Mouse (Mus musculus) midbrain, embryonic 11.5 days (tissue): Measurements from ENCODE around the gene Nacad. TPM values are rescaled to one million over a fixed set of nuclear protein-coding genes. Genes with fewer than 3 reads are reported as not detected.

ENCODE experiments used
- ATAC-seq: fragments of 200-750 bp; cut with Nextera tagmentation; 2 replicates; pipeline ENCODE4 v1.8.0; 2017; ENCODE audit warnings: moderate TSS enrichment, moderate library complexity; ENCODE audit not compliant: low FRiP score
- DNase-seq: peaks from one replicate; pipeline ENCODE4 v3.0.0; 2015; ENCODE audit warnings: low spot score; ENCODE audit errors: missing footprints
- H3K27ac ChIP-seq: fragments of 300-500 bp; sonication (generic); 2 replicates; pipeline ENCODE4 v1.5.1; 2014; ENCODE audit warnings: low read depth, low read length
- H3K27me3 ChIP-seq: fragments of 300-500 bp; sonication (generic); 2 replicates; pipeline ENCODE4 v1.6.1; 2014; ENCODE audit warnings: mild to moderate bottlenecking, low read length, moderate library complexity, mixed read lengths; ENCODE audit not compliant: control insufficient read depth, insufficient read depth
- H3K36me3 ChIP-seq: fragments of 300-500 bp; sonication (generic); 2 replicates; pipeline ENCODE4 v1.6.1; 2014; ENCODE audit warnings: mild to moderate bottlenecking, low read length, moderate library complexity, mixed read lengths; ENCODE audit not compliant: control insufficient read depth, insufficient read depth
- H3K4me1 ChIP-seq: fragments of 300-500 bp; sonication (generic); 2 replicates; pipeline ENCODE4 v1.6.1; 2014; ENCODE audit warnings: low read length; ENCODE audit not compliant: control insufficient read depth, insufficient read depth
- H3K4me2 ChIP-seq: fragments of 300-500 bp; sonication (generic); 2 replicates; pipeline ENCODE4 v1.6.1; 2014; ENCODE audit warnings: mild to moderate bottlenecking, moderate library complexity
- H3K4me3 ChIP-seq: fragments of 300-500 bp; sonication (generic); 2 replicates; pipeline ENCODE4 v1.5.1; 2014; ENCODE audit warnings: low read depth, low read length
- H3K9ac ChIP-seq: fragments of 300-500 bp; sonication (generic); 2 replicates; pipeline ENCODE4 v1.6.1; 2014; ENCODE audit warnings: low read length
- H3K9me3 ChIP-seq: fragments of 300-500 bp; sonication (generic); 2 replicates; pipeline ENCODE4 v1.6.1; 2016; ENCODE audit warnings: low read length; ENCODE audit not compliant: control insufficient read depth
- WGBS: fragments of 180-500 bp; shearing (Covaris S2); extraction: QIAGEN DNeasy Blood & Tissue Kit; methylation state at CpG from one replicate; pipeline ENCODE4 v1.1.7; 2014; 5-methylcytosine and 5-hydroxymethylcytosine counted together
- polyA plus RNA-seq: library from polyadenylated mRNA; unstranded; fragments of >200 nt; fragmentation: Nextera tagmentation; extraction: Ambion mirVana; gene quantifications from 2 replicates; pipeline ENCODE4 v1.2.1, GENCODE M21; 2014

Gene Nacad
- polyA plus RNA-seq, 1 experiment from 2014 or later: 37.1 TPM

- H3K9me3 ChIP-seq: no peaks in the 10 kb centered on the region
- 91% methylated on average over 7 of the region's 7 CpGs for WGBS
- H3K9ac ChIP-seq: no peak overlapping the region
- no peak overlapping the region for H3K27ac ChIP-seq
- DNase-seq (no peak), ATAC-seq (no peak)
- H3K36me3 ChIP-seq: peaks cover 22% of the 10 kb centered on the region
- no peak overlapping the region for H3K4me2 ChIP-seq
- H3K4me1 ChIP-seq: no peaks in the 10 kb centered on the region
- no peaks in the 10 kb centered on the region for H3K27me3 ChIP-seq
- no peak overlapping the region for H3K4me3 ChIP-seq
Measured at GRCm38 (mm10) chr11:6589838-6590237, 16.0 kb downstream of the Nacad start.

- no peak overlapping the region for H3K27ac ChIP-seq
- ATAC-seq (no peak), DNase-seq (no peak)
- H3K9ac ChIP-seq: no peak overlapping the region
- 92% methylated on average over 7 of the region's 7 CpGs for WGBS
- H3K9me3 ChIP-seq: no peaks in the 10 kb centered on the region
- H3K4me1 ChIP-seq: no peaks in the 10 kb centered on the region
- H3K27me3 ChIP-seq: no peaks in the 10 kb centered on the region
- peaks cover 14% of the 10 kb centered on the region for H3K36me3 ChIP-seq
- H3K4me3 ChIP-seq: no peak overlapping the region
- H3K4me2 ChIP-seq: no peak overlapping the region
Measured at GRCm38 (mm10) chr11:6588295-6588694, 17.6 kb downstream of the Nacad start.

GRCm38 (mm10) chr11:6587249-6587940 is 18.5 kb downstream of the Nacad start:
- DNase-seq: no peak
- no peaks in the 10 kb centered on the region for H3K27me3 ChIP-seq
- no peaks in the 10 kb centered on the region for H3K9me3 ChIP-seq
- WGBS: 92% methylated on average over 7 of the region's 7 CpGs
- no peak overlapping the region for H3K4me2 ChIP-seq
- H3K27ac ChIP-seq: no peak overlapping the region
- peaks cover 6% of the 10 kb centered on the region; the same call in 1 of the 2 replicates for H3K36me3 ChIP-seq
- no peak for ATAC-seq
- H3K4me3 ChIP-seq: no peak overlapping the region
- no peak overlapping the region for H3K9ac ChIP-seq
- no peaks in the 10 kb centered on the region for H3K4me1 ChIP-seq

- Histone ChIP-seq H3K4me1 (no peaks in the 10 kb centered on the region), H3K4me3 (no peak overlapping the region), H3K36me3 (peaks cover 6% of the 10 kb centered on the region; the same call in 1 of the 2 replicates), H3K27ac (no peak overlapping the region), H3K27me3 (no peaks in the 10 kb centered on the region), H3K9ac (no peak overlapping the region), H3K4me2 (no peak overlapping the region), H3K9me3 (no peaks in the 10 kb centered on the region)
- ATAC-seq: no peak
- no peak for DNase-seq
- 90% methylated on average over 3 of the region's 3 CpGs for WGBS
Measured at GRCm38 (mm10) chr11:6586660-6587059, 19.2 kb downstream of the Nacad start.

GRCm38 (mm10) chr11:6585748-6586147 is 20.1 kb downstream of the Nacad start:
- peaks cover 3% of the 10 kb centered on the region; the same call in 1 of the 2 replicates for H3K36me3 ChIP-seq
- no peaks in the 10 kb centered on the region for H3K27me3 ChIP-seq
- ATAC-seq (no peak), DNase-seq (no peak)
- no peaks in the 10 kb centered on the region for H3K4me1 ChIP-seq
- no peak overlapping the region for H3K4me2 ChIP-seq
- H3K9me3 ChIP-seq: no peaks in the 10 kb centered on the region
- H3K4me3 ChIP-seq: no peak overlapping the region
- WGBS: 89% methylated on average over 8 of the region's 8 CpGs
- H3K9ac ChIP-seq: no peak overlapping the region
- no peak overlapping the region for H3K27ac ChIP-seq

- DNase-seq (peak; percentile 33), ATAC-seq (no peak)
- Histone ChIP-seq H3K4me3 (no peak overlapping the region), H3K9me3 (no peaks in the 10 kb centered on the region), H3K4me1 (no peaks in the 10 kb centered on the region), H3K9ac (no peak overlapping the region), H3K36me3 (no peaks in the 10 kb centered on the region), H3K4me2 (no peak overlapping the region), H3K27me3 (no peaks in the 10 kb centered on the region), H3K27ac (no peak overlapping the region)
- 89% methylated on average over 2 of the region's 2 CpGs for WGBS
Measured at GRCm38 (mm10) chr11:6581560-6581959, 24.3 kb downstream of the Nacad start.

- no peak overlapping the region for H3K4me3 ChIP-seq
- H3K27me3 ChIP-seq: no peaks in the 10 kb centered on the region
- H3K27ac ChIP-seq: no peak overlapping the region
- ATAC-seq (no peak), DNase-seq (peak; percentile 47)
- no peaks in the 10 kb centered on the region for H3K4me1 ChIP-seq
- no peaks in the 10 kb centered on the region for H3K9me3 ChIP-seq
- no peaks in the 10 kb centered on the region; the same call in 1 of the 2 replicates for H3K36me3 ChIP-seq
- no peak overlapping the region for H3K9ac ChIP-seq
- no peak overlapping the region for H3K4me2 ChIP-seq
- 88% methylated on average over 4 of the region's 4 CpGs for WGBS
Measured at GRCm38 (mm10) chr11:6580065-6580750, 25.6 kb downstream of the Nacad start.

- 93% methylated on average over 7 of the region's 7 CpGs for WGBS
- Histone ChIP-seq H3K4me1 (no peaks in the 10 kb centered on the region), H3K4me3 (no peak overlapping the region), H3K36me3 (no peaks in the 10 kb centered on the region; the same call in 1 of the 2 replicates), H3K27ac (no peak overlapping the region), H3K27me3 (no peaks in the 10 kb centered on the region), H3K9ac (no peak overlapping the region), H3K4me2 (no peak overlapping the region), H3K9me3 (no peaks in the 10 kb centered on the region)
- DNase-seq (peak; percentile 54), ATAC-seq (no peak)
Measured at GRCm38 (mm10) chr11:6579361-6579760, 26.5 kb downstream of the Nacad start.

- peaks cover 4% of the 10 kb centered on the region; the same call in 1 of the 2 replicates for H3K36me3 ChIP-seq
Measured at GRCm38 (mm10) chr11:6576151-6576550, 29.7 kb downstream of the Nacad start.

More at GRCm38 (mm10) chr11:6576151-6576550, 29.7 kb downstream of the Nacad start:
- Histone ChIP-seq H3K9me3 (no peaks in the 10 kb centered on the region), H3K9ac (no peak overlapping the region), H3K4me3 (no peak overlapping the region), H3K27me3 (no peaks in the 10 kb centered on the region), H3K4me1 (no peaks in the 10 kb centered on the region), H3K27ac (no peak overlapping the region), H3K4me2 (no peak overlapping the region)
- WGBS: 62% methylated on average over 3 of the region's 3 CpGs
- DNase-seq (no peak), ATAC-seq (no peak)
